Mouse (Mus musculus) forebrain, embryonic 14.5 days (tissue): Measurements from ENCODE around the gene Trmo. TPM values are rescaled to one million over a fixed set of nuclear protein-coding genes. Genes with fewer than 3 reads are reported as not detected.
A peak's percentile ranks its signal among the peaks of the same experiment; 100 is the strongest.

Experiments used
- ATAC-seq: fragments of 200-750 bp; cut with Nextera tagmentation; 2 replicates; pipeline ENCODE4 v1.8.0; 2017; ENCODE audit warnings: mild to moderate bottlenecking, moderate library complexity
- DNase-seq: peaks from one replicate; pipeline ENCODE4 v3.0.0-alpha.2; 2015; ENCODE audit warnings: low spot score
- H3K27ac ChIP-seq: fragments of 300-500 bp; sonication (generic); 2 replicates; pipeline ENCODE4 v1.5.1; 2014; ENCODE audit warnings: low read depth, mild to moderate bottlenecking, control low read depth, low read length, moderate library complexity
- H3K27me3 ChIP-seq: fragments of 300-500 bp; sonication (generic); replicated peaks from 2 replicates; pipeline ENCODE4 v1.6.1; 2014; ENCODE audit warnings: low read length, control low read depth, mixed read lengths; ENCODE audit not compliant: control insufficient read depth, insufficient read depth
- H3K36me3 ChIP-seq: fragments of 300-500 bp; sonication (generic); 2 replicates; pipeline ENCODE4 v1.6.1; 2014; ENCODE audit warnings: low read length, control low read depth; ENCODE audit not compliant: control insufficient read depth, insufficient read depth
- H3K4me1 ChIP-seq: fragments of 300-500 bp; sonication (generic); 2 replicates; pipeline ENCODE4 v1.6.1; 2014; ENCODE audit warnings: antibody characterized with exemption, low read length, control low read depth; ENCODE audit not compliant: control insufficient read depth, insufficient read depth
- H3K4me2 ChIP-seq: fragments of 300-500 bp; sonication (generic); 2 replicates; pipeline ENCODE4 v1.6.1; 2014; ENCODE audit warnings: mild to moderate bottlenecking, control low read depth, low read length
- H3K4me3 ChIP-seq: fragments of 300-500 bp; sonication (generic); 2 replicates; pipeline ENCODE4 v1.5.1; 2014; ENCODE audit warnings: low read depth, low read length, control low read depth
- H3K9ac ChIP-seq: fragments of 300-500 bp; sonication (generic); 2 replicates; pipeline ENCODE4 v1.6.1; 2014; ENCODE audit warnings: mild to moderate bottlenecking, low read length, control low read depth, moderate library complexity
- H3K9me3 ChIP-seq: fragments of 300-500 bp; sonication (generic); replicated peaks from 2 replicates; pipeline ENCODE4 v1.6.1; 2016; ENCODE audit warnings: low read length, control low read depth, mixed read lengths; ENCODE audit not compliant: control insufficient read depth
- WGBS: fragments of 180-500 bp; shearing (Covaris S2); extraction: QIAGEN DNeasy Blood & Tissue Kit; methylation state at CpG from one replicate; pipeline ENCODE4 v1.1.7; 2014; 5-methylcytosine and 5-hydroxymethylcytosine counted together
- polyA plus RNA-seq: library from polyadenylated mRNA; unstranded; fragments of >200 nt; fragmentation: Nextera tagmentation; extraction: Ambion mirVana; gene quantifications from 2 replicates; pipeline ENCODE4 v1.2.1, GENCODE M21; 2014

Trmo gene
- polyA plus RNA-seq, 1 experiment from 2014 or later, result 13.2 TPM

- Histone ChIP-seq H3K36me3 (no peaks in the 10 kb centered on the region), H3K4me1 (no peaks in the 10 kb centered on the region), H3K9me3 (no peaks in the 10 kb centered on the region), H3K4me3 (no peak overlapping the region), H3K4me2 (no peak overlapping the region), H3K9ac (no peak overlapping the region), H3K27ac (no peak overlapping the region), H3K27me3 (peaks cover 94% of the 10 kb centered on the region)
- DNase-seq, result no peak
- 15% methylated on average over 3 of the region's 3 CpGs for WGBS
- no peak for ATAC-seq
Observed at GRCm38 (mm10) chr4:46345773-46346100, 43.5 kb downstream of the Trmo start.

GRCm38 (mm10) chr4:46345056-46345772 lies 44.0 kb downstream of the Trmo start:
- Histone ChIP-seq H3K27me3 (peaks cover 94% of the 10 kb centered on the region), H3K9me3 (no peaks in the 10 kb centered on the region), H3K36me3 (no peaks in the 10 kb centered on the region), H3K4me2 (peak overlapping the region; percentile 46), H3K4me3 (peak overlapping the region; percentile 30), H3K9ac (no peak overlapping the region), H3K27ac (no peak overlapping the region), H3K4me1 (no peaks in the 10 kb centered on the region)
- 3% methylated on average over 66 of the region's 67 CpGs for WGBS
- no peak for DNase-seq
- ATAC-seq, result no peak

DNA sequence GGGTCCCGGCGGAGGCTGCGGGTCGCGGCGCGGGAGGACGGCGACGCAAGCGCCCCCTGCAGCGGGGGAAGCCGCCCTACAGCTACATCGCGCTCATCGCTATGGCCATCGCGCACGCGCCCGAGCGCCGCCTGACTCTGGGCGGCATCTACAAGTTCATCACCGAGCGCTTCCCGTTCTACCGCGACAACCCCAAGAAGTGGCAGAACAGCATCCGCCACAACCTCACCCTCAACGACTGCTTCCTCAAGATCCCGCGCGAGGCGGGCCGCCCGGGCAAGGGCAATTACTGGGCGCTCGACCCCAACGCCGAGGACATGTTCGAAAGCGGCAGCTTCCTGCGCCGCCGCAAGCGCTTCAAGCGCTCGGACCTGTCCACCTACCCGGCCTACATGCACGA lies 44.9 kb downstream of the Trmo start:
- H3K9me3 ChIP-seq, result no peaks in the 10 kb centered on the region
- 0% methylated on average over 48 of the region's 51 CpGs for WGBS
- peaks cover 91% of the 10 kb centered on the region for H3K27me3 ChIP-seq
- peak overlapping the region; percentile 30 for H3K4me3 ChIP-seq
- ATAC-seq (peak; percentile 54), DNase-seq (no peak)
- H3K27ac ChIP-seq, result no peak overlapping the region
- no peaks in the 10 kb centered on the region for H3K36me3 ChIP-seq
- H3K4me2 ChIP-seq, result peak overlapping the region; percentile 46
- H3K9ac ChIP-seq, result no peak overlapping the region
- H3K4me1 ChIP-seq, result no peaks in the 10 kb centered on the region

GRCm38 (mm10) chr4:46343596-46344260 lies 45.5 kb downstream of the Trmo start, which contains the start of gene Foxe1:
Gene Foxe1 (plus strand): TSS chr4:46343609.
- Histone ChIP-seq H3K9ac (no peak within 1 kb of the TSS), H3K4me2 (peak within 1 kb of the TSS; percentile 46), H3K9me3 (no peaks in the 10 kb centered on the region), H3K4me3 (peak within 1 kb of the TSS; percentile 30), H3K36me3 (no peaks in the 10 kb centered on the region), H3K27ac (no peak within 1 kb of the TSS), H3K4me1 (no peaks in the 10 kb centered on the region), H3K27me3 (peaks cover 90% of the 10 kb centered on the region)
- no peak for ATAC-seq
- DNase-seq, result no peak
- WGBS, result under 1% methylated on average over 70 of the region's 70 CpGs

DNA sequence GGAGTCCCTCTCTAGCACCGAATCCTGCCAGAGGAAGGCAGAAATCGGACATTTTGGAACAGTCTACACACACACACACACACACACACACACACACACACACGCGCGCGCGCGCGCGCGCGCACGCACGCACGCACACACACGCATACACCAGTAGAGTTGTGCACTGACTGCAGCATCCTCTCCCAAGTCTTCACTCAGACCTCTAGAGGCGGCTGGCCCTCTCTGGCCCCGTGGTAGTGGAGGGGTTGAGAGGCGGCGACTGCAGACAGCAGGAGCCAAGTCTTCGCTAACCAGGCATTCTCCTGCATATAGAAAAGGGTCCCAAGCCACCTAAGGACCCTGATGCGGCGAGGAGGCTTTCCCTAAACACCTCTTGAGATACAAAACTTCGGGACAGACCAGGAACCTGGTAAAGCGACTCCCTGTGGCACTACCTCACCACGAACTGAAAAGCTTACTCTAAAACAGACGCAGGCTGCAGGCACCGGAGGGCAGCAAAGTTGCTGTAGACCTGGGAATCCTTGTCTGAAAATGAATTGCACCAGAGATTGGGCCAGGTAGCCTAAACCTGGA lies 46.4 kb downstream of the Trmo start:
- no peaks in the 10 kb centered on the region for H3K9me3 ChIP-seq
- WGBS, result under 1% methylated on average over 28 of the region's 28 CpGs
- no peak overlapping the region for H3K27ac ChIP-seq
- no peak for ATAC-seq
- 0 out of 2 replicates have a peak overlapping the region, but pooled peaks have one; percentile 6 for H3K4me3 ChIP-seq
- no peaks in the 10 kb centered on the region for H3K4me1 ChIP-seq
- H3K9ac ChIP-seq, result no peak overlapping the region
- no peak overlapping the region for H3K4me2 ChIP-seq
- peaks cover 95% of the 10 kb centered on the region for H3K27me3 ChIP-seq
- DNase-seq, result no peak
- no peaks in the 10 kb centered on the region for H3K36me3 ChIP-seq

DNA sequence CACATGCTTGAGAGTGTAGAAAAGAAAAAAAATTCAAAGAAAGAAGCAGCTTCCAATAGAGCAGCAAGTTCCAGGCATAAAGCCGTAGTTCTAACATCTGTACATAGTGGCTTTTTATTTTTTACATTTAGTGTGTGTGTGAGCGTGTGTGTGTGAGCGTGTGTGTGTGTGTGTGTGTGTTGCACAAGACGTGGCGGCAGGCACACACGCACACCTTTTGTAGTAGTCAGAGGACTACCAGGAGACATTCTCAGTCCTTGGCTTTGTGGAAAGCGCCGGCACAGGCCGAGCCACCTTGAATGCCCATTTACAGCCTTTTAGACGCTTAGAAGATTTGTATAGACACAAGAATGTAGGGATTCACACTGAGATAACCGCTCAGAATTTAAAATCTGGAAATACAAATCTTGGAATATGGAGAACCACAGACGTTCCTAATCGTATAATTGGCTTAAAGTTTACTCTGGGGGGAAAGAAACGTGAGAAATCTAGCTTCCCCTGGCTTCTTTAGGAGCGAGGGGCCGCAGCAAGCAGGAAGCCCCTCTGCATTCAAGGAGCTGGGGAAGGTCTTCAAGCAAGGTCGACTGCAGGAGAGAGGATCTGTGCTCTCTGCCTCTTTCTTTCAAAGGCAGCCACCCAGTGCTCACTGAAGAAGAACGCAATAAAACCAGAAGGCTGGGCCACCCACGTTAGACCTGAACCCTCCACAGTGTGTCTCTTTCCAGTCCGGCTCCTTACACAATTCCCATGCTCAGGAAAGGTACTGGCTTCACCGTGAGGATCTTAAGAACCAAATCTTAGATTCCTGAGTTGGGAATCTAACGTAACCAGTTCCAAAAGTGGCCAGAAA lies 47.2 kb downstream of the Trmo start:
- no peaks in the 10 kb centered on the region for H3K9me3 ChIP-seq
- no peak overlapping the region for H3K27ac ChIP-seq
- H3K27me3 ChIP-seq, result peaks cover 93% of the 10 kb centered on the region
- no peak overlapping the region for H3K4me2 ChIP-seq
- no peaks in the 10 kb centered on the region for H3K36me3 ChIP-seq
- no peak overlapping the region for H3K9ac ChIP-seq
- H3K4me3 ChIP-seq, result no peak overlapping the region
- H3K4me1 ChIP-seq, result no peaks in the 10 kb centered on the region
- ATAC-seq, result no peak
- 8% methylated on average over 22 of the region's 22 CpGs for WGBS
- DNase-seq, result no peak

GRCm38 (mm10) chr4:46339584-46339983 lies 49.7 kb downstream of the Trmo start:
- Histone ChIP-seq H3K4me3 (no peak overlapping the region), H3K27ac (no peak overlapping the region), H3K36me3 (no peaks in the 10 kb centered on the region), H3K9me3 (no peaks in the 10 kb centered on the region), H3K4me2 (no peak overlapping the region), H3K4me1 (no peaks in the 10 kb centered on the region), H3K27me3 (peaks cover 77% of the 10 kb centered on the region), H3K9ac (no peak overlapping the region)
- WGBS, result under 1% methylated on average over 26 of the region's 26 CpGs
- no peak for DNase-seq
- no peak for ATAC-seq

- DNase-seq (no peak), ATAC-seq (no peak)
- 12% methylated on average over 10 of the region's 10 CpGs for WGBS
- H3K27me3 ChIP-seq, result peaks cover 71% of the 10 kb centered on the region
- H3K27ac ChIP-seq, result no peak overlapping the region
- H3K4me1 ChIP-seq, result no peaks in the 10 kb centered on the region
- no peaks in the 10 kb centered on the region for H3K36me3 ChIP-seq
- H3K9ac ChIP-seq, result no peak overlapping the region
- no peak overlapping the region for H3K4me2 ChIP-seq
- no peak overlapping the region for H3K4me3 ChIP-seq
- H3K9me3 ChIP-seq, result no peaks in the 10 kb centered on the region
Observed at GRCm38 (mm10) chr4:46339026-46339425, 50.2 kb downstream of the Trmo start.
